Comparison of ENCODE assay signal across 7 mouse cellular contexts in the genomic region with DNA sequence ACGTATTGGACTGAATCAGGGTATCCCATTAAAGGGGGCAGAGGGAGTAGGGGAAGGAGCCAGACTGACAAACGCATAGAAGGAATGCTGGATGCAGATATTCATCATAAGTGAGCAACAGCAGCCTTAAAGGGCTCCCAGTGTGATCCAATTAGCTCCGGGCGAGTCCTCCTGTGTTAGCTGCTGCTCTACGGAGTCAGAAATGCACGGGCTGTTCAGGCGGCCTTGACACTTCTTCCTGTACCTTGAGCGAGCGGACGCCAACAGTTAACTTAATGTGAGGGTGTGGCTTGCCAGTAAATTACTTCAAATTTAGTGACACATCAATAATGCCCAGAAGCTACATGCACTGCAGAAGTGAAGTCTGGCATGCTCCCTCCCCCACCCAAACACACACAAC.
"Had no signal": no experiment of that assay in that cellular context is flagged by ENCODE, and none has a peak within 500 bp of the region (broad histone marks: within the 10 kb centered on the region; RNA-seq: fewer than 3 reads in every experiment).

No protein-coding gene starts in this region.

- DNase-seq: kidney, adult 9 months; kidney, postnatal 36 days; left cerebral cortex, postnatal 4 days; lung, adult 18-20 months; lung, postnatal 36 days; right cerebral cortex, postnatal 14 days; thymus, postnatal 36 days had no signal
